Mouse (Mus musculus): ENCODE data around the gene Gm48551. TPM values are rescaled to one million over a fixed set of nuclear protein-coding genes. Genes with fewer than 3 reads are reported as not detected.
A peak's percentile ranks its signal among the peaks of the same experiment; 100 is the strongest.

Gene Gm48551
- polyA plus RNA-seq, 1 experiment from 2014 or later, result 1.9 TPM

GRCm38 (mm10) chr10:81399296-81399695 lies 15.0 kb downstream of the Gm48551 start:
- H3K4me2 ChIP-seq, result no peak overlapping the region
- H3K27ac ChIP-seq (ENCODE audit: poor library complexity, severe bottlenecking), result no peak overlapping the region
- H3K9ac ChIP-seq, result no peak overlapping the region
- no peaks in the 10 kb centered on the region for H3K9me3 ChIP-seq (replicated peaks)
- ATAC-seq (ENCODE audit: insufficient number of reproducible peaks, low FRiP score), result no peak
- WGBS, result 59% methylated on average over 5 of the region's 5 CpGs
- no peak overlapping the region for H3K4me3 ChIP-seq
- H3K27me3 ChIP-seq (replicated peaks), result no peaks in the 10 kb centered on the region; the same call in 1 of the 2 replicates
- peaks cover 39% of the 10 kb centered on the region for H3K4me1 ChIP-seq (replicated peaks)
- H3K36me3 ChIP-seq, result peaks cover 56% of the 10 kb centered on the region

GRCm38 (mm10) chr10:81399798-81400308 lies 15.6 kb downstream of the Gm48551 start:
- H3K27ac ChIP-seq (ENCODE audit: poor library complexity, severe bottlenecking), result no peak overlapping the region
- ATAC-seq (ENCODE audit: insufficient number of reproducible peaks, low FRiP score), result no peak
- H3K9ac ChIP-seq, result no peak overlapping the region
- peaks cover 43% of the 10 kb centered on the region for H3K4me1 ChIP-seq (replicated peaks)
- H3K9me3 ChIP-seq (replicated peaks), result no peaks in the 10 kb centered on the region
- H3K4me3 ChIP-seq, result no peak overlapping the region
- 66% methylated on average over 18 of the region's 18 CpGs for WGBS
- H3K36me3 ChIP-seq, result peaks cover 61% of the 10 kb centered on the region
- no peak overlapping the region for H3K4me2 ChIP-seq
- peaks cover 5% of the 10 kb centered on the region; the same call in 1 of the 2 replicates for H3K27me3 ChIP-seq (replicated peaks)

DNA sequence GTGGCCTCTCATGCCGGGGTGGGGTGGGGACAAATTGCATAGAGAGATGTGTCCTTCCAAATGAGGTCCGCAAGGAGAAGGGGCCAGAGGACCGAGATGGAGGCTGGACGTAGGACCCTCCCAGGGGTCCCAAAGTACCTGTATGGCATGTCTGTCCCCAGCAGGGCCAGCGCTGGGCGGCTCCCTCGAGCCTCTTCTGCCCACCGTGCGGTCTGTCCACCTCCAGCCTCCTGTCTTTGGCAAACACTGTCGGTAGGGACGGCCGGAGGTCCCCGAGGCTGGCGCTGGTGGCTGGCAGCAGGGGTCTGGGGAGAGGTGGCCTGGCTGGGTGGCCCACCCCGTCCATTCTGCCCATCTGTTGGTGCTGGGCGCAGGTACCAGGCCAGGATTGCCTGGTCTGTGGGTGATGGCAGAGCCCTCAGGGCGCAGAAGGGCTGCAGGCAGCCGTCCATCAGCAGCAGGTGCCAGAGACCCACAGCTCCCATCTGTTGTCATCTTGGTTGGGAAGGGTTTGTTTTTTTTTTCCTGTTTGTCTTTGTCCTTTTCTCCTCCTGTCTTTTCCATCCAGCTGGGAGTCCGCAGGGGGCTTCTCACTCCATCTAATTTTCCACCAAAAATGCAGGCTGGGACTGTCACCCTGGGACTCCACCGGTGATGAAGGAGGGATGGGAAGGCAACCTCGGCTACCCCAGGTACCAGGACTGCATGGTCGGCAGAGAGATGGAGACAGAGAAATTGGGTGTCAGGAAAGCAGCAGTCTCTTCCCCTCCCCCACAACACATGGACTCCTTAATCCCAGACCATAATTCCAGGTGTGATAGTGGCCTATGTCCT lies 16.3 kb downstream of the Gm48551 start:
- H3K9me3 ChIP-seq (replicated peaks), result no peaks in the 10 kb centered on the region
- H3K36me3 ChIP-seq, result peaks cover 69% of the 10 kb centered on the region
- peaks cover 48% of the 10 kb centered on the region for H3K4me1 ChIP-seq (replicated peaks)
- no peak overlapping the region; the same call in 1 of the 2 replicates for H3K4me2 ChIP-seq
- H3K4me3 ChIP-seq, result no peak overlapping the region
- H3K27ac ChIP-seq (ENCODE audit: poor library complexity, severe bottlenecking), result peak overlapping the region; percentile 2; the same call in 1 of the 2 replicates
- peaks cover 5% of the 10 kb centered on the region; the same call in 1 of the 2 replicates for H3K27me3 ChIP-seq (replicated peaks)
- no peak for ATAC-seq (ENCODE audit: insufficient number of reproducible peaks, low FRiP score)
- WGBS, result 59% methylated on average over 22 of the region's 22 CpGs
- peak overlapping the region; percentile 42; the same call in 1 of the 2 replicates for H3K9ac ChIP-seq

DNA sequence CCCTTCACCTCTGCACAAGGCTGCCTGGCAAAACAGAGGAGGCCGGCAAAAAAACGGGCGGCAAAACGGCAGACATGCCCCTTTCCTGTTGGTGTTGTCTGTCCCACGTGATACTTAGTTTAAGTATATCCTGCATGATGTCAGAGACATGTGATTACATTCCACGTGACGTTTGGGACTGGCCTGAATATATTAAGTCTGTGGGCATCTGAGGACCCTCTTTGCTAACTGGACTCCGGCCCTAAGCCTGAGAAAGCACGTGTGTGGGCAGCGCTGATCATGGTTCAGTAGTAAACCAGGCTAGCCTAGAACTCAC lies 16.9 kb downstream of the Gm48551 start:
- Histone ChIP-seq H3K36me3 (peaks cover 72% of the 10 kb centered on the region), H3K27ac (ENCODE audit: poor library complexity, severe bottlenecking) (peak overlapping the region; percentile 93), H3K4me3 (no peak overlapping the region), H3K27me3 (replicated peaks) (peaks cover 5% of the 10 kb centered on the region; the same call in 1 of the 2 replicates), H3K4me2 (peak overlapping the region; percentile 53), H3K4me1 (replicated peaks) (peaks cover 54% of the 10 kb centered on the region), H3K9ac (0 out of 2 replicates have a peak overlapping the region, but pooled peaks have one; percentile 42), H3K9me3 (replicated peaks) (no peaks in the 10 kb centered on the region)
- 25% methylated on average over 10 of the region's 10 CpGs for WGBS
- ATAC-seq (ENCODE audit: insufficient number of reproducible peaks, low FRiP score), result no peak

DNA sequence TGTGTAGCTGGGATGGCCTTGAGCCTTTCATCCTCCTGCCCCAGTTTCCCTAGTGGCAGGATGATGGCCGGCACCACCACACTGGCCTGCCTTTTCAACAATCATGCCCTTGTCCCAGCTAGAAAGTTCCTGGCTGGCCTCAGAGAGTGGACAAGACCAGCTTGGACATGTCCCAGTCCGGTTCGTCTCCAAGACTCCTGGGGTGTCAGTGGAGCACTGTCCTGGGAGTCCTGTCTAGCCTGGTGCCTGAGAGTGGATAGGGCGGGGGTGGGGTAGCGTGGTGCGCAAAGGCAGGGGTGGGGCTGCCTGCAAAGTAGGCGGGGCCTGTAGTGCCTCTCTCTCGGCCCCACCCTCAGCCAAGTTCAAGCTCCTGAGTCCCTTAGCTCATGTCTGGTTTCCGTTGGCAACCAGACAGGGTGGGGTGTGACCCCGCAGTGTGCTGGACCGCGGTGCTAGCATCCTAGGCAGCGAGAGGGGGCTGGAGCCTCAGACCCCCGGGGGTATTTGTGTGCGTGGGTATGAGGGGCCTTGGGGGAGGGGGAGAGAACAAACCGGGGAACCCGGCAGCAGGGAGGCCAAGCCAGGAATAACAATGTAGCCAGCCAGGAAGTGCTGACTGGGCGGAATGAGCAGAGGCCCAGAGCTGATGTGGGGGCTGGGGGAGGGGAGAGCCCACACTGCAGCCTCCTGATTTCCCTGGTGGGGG lies 17.4 kb downstream of the Gm48551 start:
- ATAC-seq (ENCODE audit: insufficient number of reproducible peaks, low FRiP score), result peak; percentile 86
- Histone ChIP-seq H3K9me3 (replicated peaks) (no peaks in the 10 kb centered on the region), H3K4me3 (peak overlapping the region; percentile 19; the same call in 1 of the 2 replicates), H3K4me2 (peak overlapping the region; percentile 53), H3K27me3 (replicated peaks) (peaks cover 5% of the 10 kb centered on the region; the same call in 1 of the 2 replicates), H3K36me3 (peaks cover 76% of the 10 kb centered on the region), H3K4me1 (replicated peaks) (peaks cover 59% of the 10 kb centered on the region), H3K9ac (peak overlapping the region; percentile 61), H3K27ac (ENCODE audit: poor library complexity, severe bottlenecking) (peak overlapping the region; percentile 93)
- WGBS, result 9% methylated on average over 18 of the region's 18 CpGs

DNA sequence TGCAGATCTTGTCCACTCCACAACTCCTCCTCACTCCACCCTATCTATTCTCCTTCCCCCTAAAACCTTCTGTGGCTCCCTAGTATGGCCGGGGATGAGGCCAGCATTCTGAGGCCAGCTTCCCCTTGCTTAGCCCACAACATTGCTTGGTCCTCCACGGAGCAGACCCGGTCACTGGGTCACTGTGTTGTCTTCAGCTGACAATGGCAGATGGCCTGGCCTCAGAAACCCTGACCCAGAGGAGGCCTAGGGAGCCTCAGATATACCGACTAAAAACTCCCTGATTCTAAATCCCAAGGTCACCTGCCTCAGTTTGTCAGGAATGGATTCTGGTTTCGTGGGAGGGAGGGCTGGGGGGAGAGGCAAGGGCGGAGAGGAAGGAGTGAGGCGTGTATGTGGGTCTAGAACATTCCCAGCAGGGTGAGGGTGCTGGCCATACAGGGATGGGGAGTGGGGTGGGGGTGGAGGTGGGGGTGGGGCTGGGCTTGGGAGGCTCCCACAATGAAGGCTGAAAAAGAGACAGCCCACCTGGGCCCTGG lies 18.0 kb downstream of the Gm48551 start:
- peaks cover 65% of the 10 kb centered on the region for H3K4me1 ChIP-seq (replicated peaks)
- peak overlapping the region; percentile 93 for H3K27ac ChIP-seq (ENCODE audit: poor library complexity, severe bottlenecking)
- peak overlapping the region; percentile 53 for H3K4me2 ChIP-seq
- ATAC-seq (ENCODE audit: insufficient number of reproducible peaks, low FRiP score), result no peak
- peaks cover 5% of the 10 kb centered on the region; the same call in 1 of the 2 replicates for H3K27me3 ChIP-seq (replicated peaks)
- 23% methylated on average over 7 of the region's 7 CpGs for WGBS
- peak overlapping the region; percentile 19; the same call in 1 of the 2 replicates for H3K4me3 ChIP-seq
- H3K9me3 ChIP-seq (replicated peaks), result no peaks in the 10 kb centered on the region
- peaks cover 80% of the 10 kb centered on the region for H3K36me3 ChIP-seq
- H3K9ac ChIP-seq, result peak overlapping the region; percentile 61

GRCm38 (mm10) chr10:81403511-81403910 lies 19.2 kb downstream of the Gm48551 start:
- 74% methylated on average over 10 of the region's 10 CpGs for WGBS
- Histone ChIP-seq H3K9ac (peak overlapping the region; percentile 61), H3K4me2 (no peak overlapping the region; the same call in 1 of the 2 replicates), H3K27me3 (replicated peaks) (peaks cover 5% of the 10 kb centered on the region; the same call in 1 of the 2 replicates), H3K36me3 (peaks cover 75% of the 10 kb centered on the region), H3K4me1 (replicated peaks) (peaks cover 77% of the 10 kb centered on the region), H3K27ac (ENCODE audit: poor library complexity, severe bottlenecking) (peak overlapping the region; percentile 93), H3K4me3 (no peak overlapping the region), H3K9me3 (replicated peaks) (no peaks in the 10 kb centered on the region)
- no peak for ATAC-seq (ENCODE audit: insufficient number of reproducible peaks, low FRiP score)

DNA sequence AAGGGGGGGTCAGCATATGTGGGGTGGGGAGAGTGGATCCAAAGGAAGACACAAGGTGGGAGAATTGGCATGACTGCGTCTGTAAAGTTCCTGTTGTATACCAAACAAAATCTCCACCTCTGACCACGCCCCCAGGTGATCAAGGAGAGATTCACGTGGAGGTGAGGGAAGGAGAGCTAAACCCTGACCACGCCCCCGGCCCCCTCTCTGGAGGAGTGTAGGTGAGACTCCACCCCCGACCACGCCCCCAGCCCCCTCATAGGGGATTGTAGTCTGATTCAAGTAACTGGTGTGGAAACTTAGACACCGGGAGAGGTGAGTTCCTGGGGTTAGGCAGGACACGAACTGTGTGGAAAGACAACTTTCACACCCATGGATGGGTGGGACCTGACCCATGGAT lies 19.8 kb downstream of the Gm48551 start:
- peaks cover 5% of the 10 kb centered on the region; the same call in 1 of the 2 replicates for H3K27me3 ChIP-seq (replicated peaks)
- no peak overlapping the region for H3K9ac ChIP-seq
- 25% methylated on average over 9 of the region's 9 CpGs for WGBS
- H3K4me2 ChIP-seq, result no peak overlapping the region
- no peaks in the 10 kb centered on the region for H3K9me3 ChIP-seq (replicated peaks)
- H3K36me3 ChIP-seq, result peaks cover 74% of the 10 kb centered on the region
- peaks cover 83% of the 10 kb centered on the region for H3K4me1 ChIP-seq (replicated peaks)
- no peak for ATAC-seq (ENCODE audit: insufficient number of reproducible peaks, low FRiP score)
- no peak overlapping the region for H3K4me3 ChIP-seq
- no peak overlapping the region for H3K27ac ChIP-seq (ENCODE audit: poor library complexity, severe bottlenecking)

DNA sequence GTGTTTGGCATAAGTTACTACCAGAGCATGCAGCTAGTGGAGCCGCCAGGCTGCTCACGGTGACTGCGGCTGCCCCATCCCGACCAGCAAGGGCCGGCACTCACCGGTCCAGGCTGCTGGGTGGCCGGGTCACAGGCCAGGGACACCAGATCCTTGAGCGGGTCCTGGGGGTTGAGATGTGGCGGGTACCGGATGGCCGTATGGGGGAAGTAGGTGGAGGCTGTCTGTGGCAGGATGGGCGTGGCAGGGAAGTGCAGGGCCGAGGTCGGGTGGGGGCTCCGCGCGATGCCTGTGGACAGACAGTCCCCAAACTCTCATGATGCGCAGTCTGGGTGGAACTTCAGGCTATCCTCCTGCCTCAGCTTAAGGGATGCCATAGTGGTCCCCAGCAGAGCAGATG lies 20.5 kb downstream of the Gm48551 start:
- Histone ChIP-seq H3K27ac (ENCODE audit: poor library complexity, severe bottlenecking) (no peak overlapping the region; the same call in 1 of the 2 replicates), H3K27me3 (replicated peaks) (peaks cover 5% of the 10 kb centered on the region; the same call in 1 of the 2 replicates), H3K4me3 (no peak overlapping the region), H3K36me3 (peaks cover 68% of the 10 kb centered on the region), H3K9me3 (replicated peaks) (no peaks in the 10 kb centered on the region), H3K4me1 (replicated peaks) (peaks cover 90% of the 10 kb centered on the region), H3K9ac (no peak overlapping the region), H3K4me2 (no peak overlapping the region)
- no peak for ATAC-seq (ENCODE audit: insufficient number of reproducible peaks, low FRiP score)
- 54% methylated on average over 18 of the region's 18 CpGs for WGBS

- H3K27ac ChIP-seq (ENCODE audit: poor library complexity, severe bottlenecking), result peak overlapping the region; percentile 76; the same call in 1 of the 2 replicates
- 0 out of 2 replicates have a peak, but pooled peaks cover 5% of the 10 kb centered on the region for H3K27me3 ChIP-seq (replicated peaks)
- H3K9ac ChIP-seq, result no peak overlapping the region
- no peak for ATAC-seq (ENCODE audit: insufficient number of reproducible peaks, low FRiP score)
- H3K9me3 ChIP-seq (replicated peaks), result no peaks in the 10 kb centered on the region
- H3K4me2 ChIP-seq, result peak overlapping the region; percentile 66
- H3K4me3 ChIP-seq, result no peak overlapping the region
- 40% methylated on average over 13 of the region's 13 CpGs for WGBS
- H3K4me1 ChIP-seq (replicated peaks), result peaks cover 95% of the 10 kb centered on the region
- peaks cover 58% of the 10 kb centered on the region for H3K36me3 ChIP-seq
Measured at GRCm38 (mm10) chr10:81405588-81406201, 21.4 kb downstream of the Gm48551 start.

All from heart, embryonic 12.5 days (tissue).